Mouse (Mus musculus) limb, embryonic 15.5 days (tissue): Measurements from ENCODE around the gene Ano4. TPM values are rescaled to one million over a fixed set of nuclear protein-coding genes. Genes with fewer than 3 reads are reported as not detected.

Source experiments
- ATAC-seq: fragments of 200-750 bp; cut with Nextera tagmentation; 2 replicates; pipeline ENCODE4 v1.8.0; 2017; ENCODE audit warnings: low read depth, moderate TSS enrichment; ENCODE audit not compliant: insufficient number of reproducible peaks, low FRiP score, low TSS enrichment
- H3K27ac ChIP-seq: fragments of 300-500 bp; sonication (generic); 2 replicates; pipeline ENCODE4 v1.5.1; 2015; ENCODE audit warnings: moderate library complexity, mild to moderate bottlenecking, inconsistent platforms
- H3K27me3 ChIP-seq: fragments of 300-500 bp; sonication (generic); 2 replicates; pipeline ENCODE4 v1.6.1; 2015; ENCODE audit warnings: inconsistent platforms
- H3K36me3 ChIP-seq: fragments of 300-500 bp; sonication (generic); 2 replicates; pipeline ENCODE4 v1.6.1; 2015; ENCODE audit warnings: inconsistent platforms
- H3K4me1 ChIP-seq: fragments of 300-500 bp; sonication (generic); 2 replicates; pipeline ENCODE4 v1.6.1; 2015; ENCODE audit warnings: inconsistent platforms
- H3K4me2 ChIP-seq: fragments of 300-500 bp; sonication (generic); 2 replicates; pipeline ENCODE4 v1.6.1; 2015; ENCODE audit warnings: mild to moderate bottlenecking, inconsistent platforms
- H3K4me3 ChIP-seq: fragments of 300-500 bp; sonication (generic); 2 replicates; pipeline ENCODE4 v1.5.1; 2015; ENCODE audit warnings: mild to moderate bottlenecking, inconsistent platforms
- H3K9ac ChIP-seq: fragments of 300-500 bp; sonication (generic); 2 replicates; pipeline ENCODE4 v1.6.1; 2015; ENCODE audit warnings: inconsistent platforms
- H3K9me3 ChIP-seq: fragments of 300-500 bp; sonication (generic); 2 replicates; pipeline ENCODE4 v1.6.1; 2016; ENCODE audit warnings: inconsistent platforms
- WGBS: fragments of 180-500 bp; shearing (Covaris S2); methylation state at CpG from one replicate; pipeline ENCODE4 v1.1.7; 2015; 5-methylcytosine and 5-hydroxymethylcytosine counted together
- polyA plus RNA-seq: library from polyadenylated mRNA; unstranded; fragments of >200 nt; fragmentation: Nextera tagmentation; extraction: Ambion mirVana; gene quantifications from 2 replicates; pipeline ENCODE4 v1.2.1, GENCODE M21; 2015

Ano4 gene
- polyA plus RNA-seq, 1 experiment from 2014 or later = 1.0 TPM

DNA sequence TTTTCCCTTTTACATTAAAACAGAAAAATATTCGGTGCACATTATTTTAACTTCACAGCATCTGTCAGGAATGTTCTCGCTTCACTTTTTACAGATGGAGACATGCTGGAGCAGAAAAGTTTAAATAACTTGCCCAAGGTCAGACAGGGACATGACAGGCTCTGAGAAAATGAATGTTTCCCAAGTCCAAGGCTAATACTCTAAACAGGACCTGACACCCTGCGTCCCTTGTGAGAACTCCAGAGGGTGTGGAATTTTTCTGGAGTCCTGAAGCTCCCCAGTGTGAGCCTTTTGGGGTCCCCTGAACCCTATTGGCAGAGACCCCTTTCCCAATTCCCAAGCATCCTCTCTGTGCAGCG is 451 bp downstream of the Ano4 start:
- 8% methylated on average over 4 of the region's 4 CpGs for WGBS
- no peak overlapping the region for H3K9ac ChIP-seq
- peaks cover 40% of the 10 kb centered on the region for H3K27me3 ChIP-seq

GRCm38 (mm10) chr10:89343716-89344115 is 846 bp downstream of the Ano4 start:
- H3K27me3 ChIP-seq = peaks cover 40% of the 10 kb centered on the region
- H3K4me1 ChIP-seq = peaks cover 9% of the 10 kb centered on the region
- H3K9me3 ChIP-seq = no peaks in the 10 kb centered on the region
- no peak overlapping the region for H3K27ac ChIP-seq
- ATAC-seq = no peak
- no peak overlapping the region for H3K9ac ChIP-seq
- H3K36me3 ChIP-seq = no peaks in the 10 kb centered on the region
- H3K4me3 ChIP-seq = no peak overlapping the region
- H3K4me2 ChIP-seq = 0 out of 2 replicates have a peak overlapping the region, but pooled peaks have one; percentile 92
- 15% methylated on average over 8 of the region's 8 CpGs for WGBS

More for the DNA sequence above, 451 bp downstream of the Ano4 start:
- no peaks in the 10 kb centered on the region for H3K36me3 ChIP-seq
- H3K4me3 ChIP-seq = peak overlapping the region; percentile 52
- H3K27ac ChIP-seq = no peak overlapping the region
- peaks cover 9% of the 10 kb centered on the region for H3K4me1 ChIP-seq
- H3K9me3 ChIP-seq = no peaks in the 10 kb centered on the region
- ATAC-seq = no peak
- peak overlapping the region; percentile 92 for H3K4me2 ChIP-seq

DNA sequence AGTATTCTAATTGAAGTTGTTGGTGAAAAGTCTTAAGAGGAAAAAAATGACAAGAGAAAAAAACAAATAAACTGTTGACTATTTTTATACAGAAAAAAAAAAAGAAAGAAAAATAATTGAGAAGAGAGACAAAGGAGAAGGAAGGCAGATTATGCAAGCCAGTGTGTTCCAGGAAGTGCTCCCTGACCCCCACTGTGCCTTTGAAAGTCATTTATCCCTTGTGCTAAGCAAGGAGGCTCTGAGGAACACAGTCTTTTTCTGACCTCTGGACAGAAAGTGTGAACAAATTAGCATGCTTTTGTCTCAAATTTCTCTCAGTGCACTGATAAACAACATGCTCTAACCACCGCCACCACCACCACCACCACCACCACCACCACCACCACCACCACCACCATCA is 14.3 kb downstream of the Ano4 start:
- H3K4me3 ChIP-seq = no peak overlapping the region
- no peak overlapping the region for H3K4me2 ChIP-seq
- no peaks in the 10 kb centered on the region for H3K9me3 ChIP-seq
- no peak overlapping the region for H3K27ac ChIP-seq
- no peak overlapping the region for H3K9ac ChIP-seq
- no peaks in the 10 kb centered on the region for H3K36me3 ChIP-seq
- no peaks in the 10 kb centered on the region for H3K27me3 ChIP-seq
- no peaks in the 10 kb centered on the region for H3K4me1 ChIP-seq
- ATAC-seq = no peak
- WGBS = 70% methylated on average over 1 of the region's 1 CpGs

DNA sequence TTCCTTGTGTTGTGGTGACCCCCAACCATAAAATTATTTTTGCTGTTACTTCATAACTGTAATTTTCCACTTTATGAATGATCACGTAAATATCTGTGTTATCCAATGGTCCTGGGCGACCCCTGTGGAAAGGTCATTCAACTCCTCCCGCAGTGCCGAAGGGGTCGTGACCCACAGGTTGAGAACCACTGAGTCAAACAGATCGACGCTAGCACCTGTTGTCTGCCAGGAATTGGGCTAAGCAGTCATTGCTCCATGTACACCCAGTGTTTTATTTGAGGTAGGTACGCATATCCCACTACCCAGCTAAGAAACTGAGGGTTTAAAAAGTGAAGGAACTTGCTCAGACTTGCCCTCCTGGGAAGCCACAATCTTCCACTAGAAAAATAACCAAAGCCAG is 14.8 kb downstream of the Ano4 start:
- H3K4me2 ChIP-seq = no peak overlapping the region
- no peak overlapping the region for H3K4me3 ChIP-seq
- no peaks in the 10 kb centered on the region for H3K4me1 ChIP-seq
- no peak overlapping the region for H3K9ac ChIP-seq
- H3K27ac ChIP-seq = no peak overlapping the region
- ATAC-seq = no peak
- H3K9me3 ChIP-seq = no peaks in the 10 kb centered on the region
- no peaks in the 10 kb centered on the region for H3K36me3 ChIP-seq
- no peaks in the 10 kb centered on the region for H3K27me3 ChIP-seq
- 88% methylated on average over 8 of the region's 8 CpGs for WGBS

DNA sequence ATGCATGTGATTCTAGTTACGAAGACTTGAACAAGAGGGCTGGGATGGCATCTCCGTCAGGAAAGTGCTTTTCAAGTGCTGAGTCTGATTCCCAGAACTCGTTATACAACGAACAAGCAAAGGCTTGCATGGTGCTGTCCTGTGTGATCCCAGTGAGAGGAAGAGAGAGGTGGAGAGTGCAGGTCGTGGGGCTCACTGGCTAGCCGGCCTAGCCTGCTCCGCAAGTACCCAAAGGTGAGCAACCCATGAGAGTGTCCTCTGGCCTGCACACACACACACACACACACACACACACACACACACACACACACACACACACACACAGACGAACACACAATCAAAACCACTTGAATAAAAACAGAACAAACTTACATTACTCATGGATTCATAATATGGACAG is 15.7 kb downstream of the Ano4 start:
- ATAC-seq = no peak
- H3K27me3 ChIP-seq = no peaks in the 10 kb centered on the region
- no peak overlapping the region for H3K9ac ChIP-seq
- no peaks in the 10 kb centered on the region for H3K4me1 ChIP-seq
- no peak overlapping the region for H3K27ac ChIP-seq
- WGBS = 61% methylated on average over 8 of the region's 8 CpGs
- no peak overlapping the region for H3K4me2 ChIP-seq
- no peaks in the 10 kb centered on the region for H3K36me3 ChIP-seq
- H3K4me3 ChIP-seq = no peak overlapping the region
- H3K9me3 ChIP-seq = no peaks in the 10 kb centered on the region

DNA sequence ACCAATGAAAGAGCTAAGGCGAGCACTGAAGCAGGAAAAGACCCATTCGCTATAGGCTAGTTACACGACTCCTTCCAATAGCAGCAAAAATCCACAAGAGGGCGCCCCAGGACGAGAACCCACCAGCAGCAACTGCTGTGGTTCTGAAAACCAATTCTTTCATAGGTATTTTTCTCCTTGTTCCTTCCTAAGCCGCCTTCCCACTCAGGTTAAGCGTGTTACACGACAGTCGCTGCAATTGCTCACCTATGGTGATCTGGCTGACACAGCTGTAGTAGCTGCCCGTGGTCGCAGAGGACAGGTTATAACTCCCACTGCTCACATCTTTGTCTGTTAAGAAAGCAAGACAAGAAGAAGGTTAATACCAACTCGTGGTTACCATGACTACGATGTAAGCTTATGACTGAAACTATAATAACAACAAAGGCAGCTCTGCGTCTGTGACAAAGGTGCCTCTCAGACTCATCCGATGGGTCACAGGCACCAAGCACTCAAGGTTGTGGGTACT is 17.5 kb downstream of the Ano4 start:
- no peak overlapping the region for H3K27ac ChIP-seq
- no peaks in the 10 kb centered on the region for H3K9me3 ChIP-seq
- 34% methylated on average over 15 of the region's 15 CpGs for WGBS
- H3K36me3 ChIP-seq = no peaks in the 10 kb centered on the region
- H3K4me2 ChIP-seq = no peak overlapping the region
- no peak for ATAC-seq
- H3K4me3 ChIP-seq = no peak overlapping the region
- no peak overlapping the region for H3K9ac ChIP-seq
- no peaks in the 10 kb centered on the region for H3K27me3 ChIP-seq
- no peaks in the 10 kb centered on the region for H3K4me1 ChIP-seq

DNA sequence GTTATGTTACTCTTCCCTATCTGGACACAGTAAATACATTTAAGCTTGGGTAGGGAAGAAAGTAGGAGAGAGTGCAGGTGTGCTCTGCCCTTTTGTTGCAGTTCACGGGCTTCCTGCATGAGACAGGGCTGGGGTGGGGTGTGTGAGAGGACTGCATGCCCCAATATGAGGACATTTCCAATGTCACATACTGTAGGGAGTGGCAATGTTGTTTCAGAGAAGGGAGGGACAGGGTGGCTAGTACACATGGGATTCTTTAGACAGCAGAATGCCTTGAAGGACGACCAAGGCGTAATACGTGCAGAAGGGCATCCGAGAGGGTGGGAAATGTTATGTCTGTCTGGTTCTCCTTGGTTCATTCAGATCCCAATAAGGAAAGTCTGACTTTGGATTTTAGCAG is 18.2 kb downstream of the Ano4 start:
- no peaks in the 10 kb centered on the region for H3K9me3 ChIP-seq
- H3K27ac ChIP-seq = no peak overlapping the region
- H3K27me3 ChIP-seq = no peaks in the 10 kb centered on the region
- H3K4me3 ChIP-seq = no peak overlapping the region
- no peaks in the 10 kb centered on the region for H3K36me3 ChIP-seq
- no peak overlapping the region for H3K9ac ChIP-seq
- H3K4me1 ChIP-seq = no peaks in the 10 kb centered on the region
- no peak for ATAC-seq
- WGBS = 83% methylated on average over 5 of the region's 5 CpGs
- H3K4me2 ChIP-seq = no peak overlapping the region

DNA sequence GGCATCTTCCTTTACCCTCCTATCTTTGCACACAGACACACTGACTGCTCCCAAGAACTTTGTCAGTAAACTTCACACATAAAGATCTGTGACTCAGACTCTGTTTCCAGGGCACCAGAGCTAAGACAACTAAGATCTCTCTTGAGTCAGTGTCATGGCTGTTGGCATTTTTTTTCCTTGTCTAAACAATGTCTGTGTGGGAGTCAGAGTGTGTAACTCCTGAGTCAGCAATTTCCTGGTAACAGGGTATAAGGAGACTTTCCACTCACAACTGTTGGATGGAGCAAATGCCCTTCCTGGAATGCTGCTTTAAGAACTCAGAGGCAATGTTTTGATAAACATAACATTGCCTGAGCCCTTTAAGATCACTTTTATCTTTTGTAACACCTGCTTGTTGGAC is 37.0 kb downstream of the Ano4 start:
- ATAC-seq = no peak
- H3K27ac ChIP-seq = no peak overlapping the region
- H3K36me3 ChIP-seq = no peaks in the 10 kb centered on the region
- H3K9ac ChIP-seq = no peak overlapping the region
- no peaks in the 10 kb centered on the region for H3K9me3 ChIP-seq
- no peaks in the 10 kb centered on the region for H3K4me1 ChIP-seq
- no peaks in the 10 kb centered on the region for H3K27me3 ChIP-seq
- no peak overlapping the region for H3K4me3 ChIP-seq
- no peak overlapping the region for H3K4me2 ChIP-seq

DNA sequence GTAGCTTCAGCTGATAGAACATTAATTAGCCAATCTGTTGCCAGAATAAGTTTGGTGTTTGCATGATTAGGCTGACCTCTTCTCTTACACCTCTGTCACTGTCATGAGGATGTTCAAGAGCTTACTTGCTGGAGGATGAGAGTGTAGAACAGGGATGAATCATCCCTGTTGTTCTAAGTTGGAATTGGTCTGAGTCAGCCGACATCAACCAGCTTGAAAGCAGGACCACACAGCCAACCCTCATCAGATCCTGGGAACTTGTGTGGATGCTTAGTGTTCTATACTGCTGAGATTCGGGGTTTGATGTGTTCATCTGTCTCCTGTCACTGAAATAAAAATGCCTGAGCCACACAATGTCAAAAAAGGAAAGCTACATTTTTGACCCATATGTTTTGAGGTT is 44.2 kb downstream of the Ano4 start:
- Histone ChIP-seq H3K27me3 (no peaks in the 10 kb centered on the region), H3K27ac (no peak overlapping the region), H3K9ac (no peak overlapping the region), H3K4me3 (no peak overlapping the region), H3K9me3 (no peaks in the 10 kb centered on the region), H3K36me3 (no peaks in the 10 kb centered on the region), H3K4me2 (no peak overlapping the region), H3K4me1 (no peaks in the 10 kb centered on the region)
- ATAC-seq = no peak
- 65% methylated on average over 2 of the region's 2 CpGs for WGBS

- H3K27ac ChIP-seq = no peak overlapping the region
- H3K9me3 ChIP-seq = no peaks in the 10 kb centered on the region
- H3K36me3 ChIP-seq = no peaks in the 10 kb centered on the region
- no peak overlapping the region for H3K4me3 ChIP-seq
- 69% methylated on average over 3 of the region's 3 CpGs for WGBS
- no peak overlapping the region for H3K9ac ChIP-seq
- H3K4me1 ChIP-seq = no peaks in the 10 kb centered on the region
- no peak for ATAC-seq
- H3K27me3 ChIP-seq = no peaks in the 10 kb centered on the region
- no peak overlapping the region for H3K4me2 ChIP-seq
Observed at GRCm38 (mm10) chr10:89292784-89293183, 51.8 kb downstream of the Ano4 start.

DNA sequence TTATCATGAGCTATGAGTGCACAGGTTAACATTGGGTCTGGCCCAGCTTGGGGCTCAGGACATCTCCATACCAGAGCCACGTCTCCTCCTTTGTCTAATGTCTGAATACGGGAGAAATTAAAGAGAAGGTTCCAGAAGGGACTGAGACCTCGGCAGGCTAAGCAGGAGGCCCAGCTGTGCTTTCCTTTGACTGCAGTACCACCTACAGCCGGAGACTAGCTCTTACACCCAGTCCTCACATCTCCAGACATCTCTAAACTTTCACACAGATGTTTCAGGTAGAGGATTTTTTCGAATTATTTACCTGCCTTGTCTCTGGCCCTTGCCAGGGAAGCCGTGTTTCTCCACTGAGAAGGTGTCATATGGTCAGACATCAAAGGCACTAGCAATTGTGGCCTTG is 53.9 kb downstream of the Ano4 start:
- H3K4me3 ChIP-seq = no peak overlapping the region
- no peak overlapping the region for H3K4me2 ChIP-seq
- no peak overlapping the region for H3K27ac ChIP-seq
- H3K27me3 ChIP-seq = no peaks in the 10 kb centered on the region
- no peaks in the 10 kb centered on the region for H3K9me3 ChIP-seq
- H3K36me3 ChIP-seq = no peaks in the 10 kb centered on the region
- ATAC-seq = no peak
- no peaks in the 10 kb centered on the region for H3K4me1 ChIP-seq
- no peak overlapping the region for H3K9ac ChIP-seq
- 64% methylated on average over 6 of the region's 6 CpGs for whole genome bisulfite sequencing

DNA sequence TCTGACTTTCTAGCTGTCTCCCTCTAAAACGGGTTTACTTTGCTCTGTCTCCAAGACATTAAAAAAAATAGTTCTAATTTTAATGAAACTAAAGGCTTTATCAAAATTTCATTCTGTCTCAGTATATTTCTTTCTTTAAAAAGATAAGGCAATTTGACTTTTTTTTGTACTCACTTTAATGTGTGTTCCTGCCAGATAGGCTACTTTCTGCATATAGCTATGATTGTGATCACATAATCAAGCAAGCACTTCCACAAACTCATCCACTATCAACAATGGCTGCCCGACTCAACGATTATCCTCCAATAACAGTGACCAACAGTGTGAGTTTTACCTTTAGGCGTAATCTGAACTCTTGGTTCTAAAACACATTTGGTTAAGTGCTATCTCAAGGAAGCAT is 55.3 kb downstream of the Ano4 start:
- no peak overlapping the region for H3K4me3 ChIP-seq
- no peaks in the 10 kb centered on the region for H3K36me3 ChIP-seq
- WGBS = 87% methylated on average over 4 of the region's 4 CpGs
- H3K9ac ChIP-seq = no peak overlapping the region
- H3K27ac ChIP-seq = no peak overlapping the region
- no peak overlapping the region for H3K4me2 ChIP-seq
- H3K27me3 ChIP-seq = no peaks in the 10 kb centered on the region
- H3K9me3 ChIP-seq = no peaks in the 10 kb centered on the region
- no peaks in the 10 kb centered on the region for H3K4me1 ChIP-seq
- no peak for ATAC-seq

- no peak overlapping the region for H3K27ac ChIP-seq
- no peaks in the 10 kb centered on the region for H3K27me3 ChIP-seq
- no peak overlapping the region for H3K4me2 ChIP-seq
- H3K4me1 ChIP-seq = no peaks in the 10 kb centered on the region
- no peak overlapping the region for H3K4me3 ChIP-seq
- no peak for ATAC-seq
- no peak overlapping the region for H3K9ac ChIP-seq
- 66% methylated on average over 5 of the region's 5 CpGs for WGBS
- no peaks in the 10 kb centered on the region for H3K36me3 ChIP-seq
- no peaks in the 10 kb centered on the region for H3K9me3 ChIP-seq
Observed at GRCm38 (mm10) chr10:89280402-89280801, 64.2 kb downstream of the Ano4 start.
